Mouse (Mus musculus) layer of hippocampus, adult 8-10 months (tissue): ENCODE measurements at regions not wholly inside any gene's neighbourhood (a gene's known extent, or its start where the extent isn't known, plus 50 kb on each side); places are given as distances from the start of the nearest gene placed in this dataset.
"Not testable (repeated sequence)": the region's sequence is repeated elsewhere in the genome, so short reads cannot be mapped to it uniquely, and the experiment has no call there.

Source experiments
- DNase-seq, 2 experiments: peaks; one replicate each; pipeline ENCODE4 v3.0.0; 2022; ENCODE audit warnings: low spot score in 2 of 2

DNA sequence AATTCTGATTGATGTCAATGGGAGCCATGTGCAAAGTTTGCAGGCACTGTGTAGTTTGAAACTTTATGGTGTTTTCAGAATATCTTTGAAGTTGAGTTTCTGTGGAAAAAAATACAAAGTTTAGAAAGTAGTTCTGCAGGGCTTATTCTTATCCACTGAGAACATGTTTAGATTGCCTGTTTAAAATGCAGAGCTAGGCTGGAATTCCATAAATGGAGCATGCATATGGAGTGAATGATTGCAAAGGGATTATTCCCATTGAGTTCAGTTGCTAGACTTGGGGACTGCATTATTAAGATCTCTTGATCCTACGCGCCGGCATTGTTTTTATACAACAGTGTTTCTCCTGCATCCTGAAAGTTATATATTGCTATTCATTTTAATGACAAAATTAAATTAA, 397.8 kb upstream of the Gm21833 start:
- DNase-seq = no peak

DNA sequence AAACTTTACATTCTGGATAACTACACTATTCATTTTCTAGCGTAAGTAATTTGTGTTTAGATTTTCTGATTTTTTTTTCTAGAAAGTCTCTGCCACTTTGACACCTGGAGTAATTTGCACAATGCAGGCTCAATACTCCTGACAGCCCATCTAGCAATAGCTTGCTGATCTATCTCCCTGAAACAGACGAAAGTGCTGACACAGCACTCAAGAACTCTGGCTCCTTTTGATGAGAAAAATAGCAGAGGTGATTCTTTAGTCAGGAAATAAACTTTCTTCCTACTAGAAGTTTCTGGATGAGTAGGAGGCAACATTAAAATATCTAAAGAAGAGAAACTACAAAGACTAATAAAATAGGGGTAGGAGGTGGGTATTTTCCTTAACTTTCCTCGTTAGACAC, 397.1 kb upstream of the Gm21833 start:
- DNase-seq = no peak

DNA sequence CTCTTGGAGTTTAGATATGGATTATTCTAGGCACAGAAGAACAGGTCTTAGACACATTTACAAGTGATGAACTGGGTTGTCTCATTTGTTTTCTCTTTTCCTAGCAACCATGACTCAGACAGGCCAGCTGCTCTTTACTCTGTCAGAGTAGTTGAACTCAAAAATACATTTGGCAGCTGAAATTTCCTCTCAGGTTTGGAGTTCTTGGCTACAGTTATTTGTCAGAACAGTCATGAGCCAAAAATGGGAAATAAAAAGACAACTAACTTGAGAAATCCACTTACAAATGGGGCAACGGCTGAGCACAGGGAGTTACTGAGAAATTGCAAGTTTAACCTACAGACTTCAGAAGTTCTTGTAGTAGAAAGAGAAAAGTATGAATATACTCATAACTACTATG, 396.4 kb upstream of the Gm21833 start:
- peak; percentile 39 to 44 for DNase-seq

DNA sequence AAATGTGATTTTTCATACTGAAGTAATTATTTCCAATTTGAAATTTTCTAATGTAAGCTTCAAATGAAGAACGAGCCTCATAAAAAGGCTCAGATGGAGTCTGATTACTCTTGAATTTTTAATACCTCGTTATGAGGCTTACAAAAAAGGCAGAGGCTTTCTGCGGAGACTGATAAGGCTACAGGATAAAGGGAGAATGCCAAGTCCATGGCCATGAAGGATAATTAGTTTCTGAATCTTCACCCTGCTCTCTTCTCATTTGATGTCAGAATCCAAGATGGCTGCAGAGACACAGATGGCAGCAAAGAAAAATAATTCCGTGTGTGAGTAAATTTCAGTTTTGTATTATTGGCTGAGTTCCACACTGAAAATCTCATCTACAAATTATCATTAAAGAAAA, 367.3 kb upstream of the Gm21833 start:
- DNase-seq = no peak

DNA sequence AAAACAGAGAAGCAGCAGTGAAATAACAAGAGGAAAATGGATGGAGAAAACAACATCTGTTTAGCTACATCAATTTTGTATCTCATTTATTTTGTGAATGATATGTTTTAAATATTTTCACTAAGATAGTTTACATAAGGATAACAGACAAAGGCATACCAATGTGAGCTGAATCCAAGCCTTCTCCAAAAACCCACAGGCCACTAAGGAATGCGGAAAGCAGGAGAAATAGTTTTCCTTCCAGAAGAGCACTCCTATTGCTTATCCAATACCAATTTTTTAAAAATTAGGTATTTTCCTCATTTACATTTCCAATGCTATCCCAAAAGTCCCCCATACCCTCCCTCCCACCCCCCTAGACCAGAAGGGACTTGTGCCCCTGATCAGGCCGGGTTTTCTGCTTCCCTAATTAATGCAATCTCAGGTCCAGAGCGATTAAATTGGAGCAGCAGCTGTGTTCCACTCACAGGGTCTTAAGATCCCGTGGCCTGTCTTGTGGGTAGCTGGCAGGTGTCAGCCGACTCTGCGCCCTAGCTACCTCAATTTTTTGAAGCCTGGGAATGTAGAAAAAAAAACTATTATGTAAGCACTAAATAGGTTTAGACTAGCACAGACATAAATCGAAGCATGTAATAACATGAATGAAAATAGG, 357.3 kb upstream of the Gm21833 start:
- DNase-seq = no peak

DNA sequence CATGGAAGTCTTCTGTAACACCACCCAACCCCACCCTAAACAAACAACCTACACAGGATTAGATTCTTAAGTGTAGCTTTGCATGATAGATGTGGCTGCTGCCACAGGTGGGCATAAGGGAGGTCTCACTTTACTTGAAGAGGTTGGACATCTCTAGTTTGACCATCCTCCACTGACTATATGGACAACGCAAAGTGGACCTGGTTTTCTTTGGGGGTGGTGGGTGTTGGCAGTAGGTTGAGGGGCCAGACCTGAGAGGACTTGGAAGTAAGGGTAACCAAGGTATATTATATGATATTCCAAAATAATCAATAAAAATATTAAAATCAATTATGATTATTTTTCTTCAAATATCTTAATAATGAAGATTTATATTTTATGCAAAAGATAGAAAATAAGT, 307.8 kb upstream of the Gm21833 start:
- DNase-seq = no peak

DNA sequence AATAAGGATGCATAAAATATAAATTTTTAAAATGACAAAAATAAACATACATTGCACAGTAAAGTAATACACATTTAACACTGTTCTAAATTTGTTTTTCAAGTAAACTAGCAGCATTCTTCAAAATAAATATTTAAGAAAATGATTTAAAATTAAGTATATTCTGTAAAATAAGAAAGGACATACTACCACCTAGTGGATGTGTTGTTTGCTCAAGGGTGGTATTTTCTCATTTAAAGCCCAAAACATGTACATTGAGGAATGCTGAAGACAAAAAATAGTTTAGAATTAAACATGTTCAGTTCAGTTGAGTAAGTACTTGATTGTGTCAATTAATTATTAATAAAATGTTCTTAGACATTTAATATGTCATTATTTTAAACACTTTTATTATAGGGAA, 306.6 kb upstream of the Gm21833 start:
- no peak for DNase-seq

DNA sequence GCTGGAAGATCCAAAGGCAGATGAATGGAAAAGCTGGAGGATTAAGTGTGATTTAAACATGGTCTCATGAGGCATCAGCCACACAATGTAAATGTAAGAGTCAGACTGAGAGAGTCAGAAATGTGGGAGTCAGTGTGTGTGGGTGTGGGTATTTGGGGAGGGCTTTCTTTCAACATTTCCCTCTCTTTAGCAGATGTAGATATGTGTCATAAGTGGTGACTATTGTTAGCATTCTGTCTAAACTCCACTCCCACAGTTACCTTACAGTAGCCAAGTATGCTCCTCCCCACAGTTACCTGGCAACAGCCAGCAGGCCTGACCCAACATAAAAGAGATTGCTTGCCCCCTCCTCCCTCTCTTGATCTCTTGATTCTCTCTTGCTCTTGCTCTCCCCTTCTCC, 263.8 kb upstream of the Gm21833 start:
- DNase-seq = peak in 1 of 2 experiments; percentile 4

DNA sequence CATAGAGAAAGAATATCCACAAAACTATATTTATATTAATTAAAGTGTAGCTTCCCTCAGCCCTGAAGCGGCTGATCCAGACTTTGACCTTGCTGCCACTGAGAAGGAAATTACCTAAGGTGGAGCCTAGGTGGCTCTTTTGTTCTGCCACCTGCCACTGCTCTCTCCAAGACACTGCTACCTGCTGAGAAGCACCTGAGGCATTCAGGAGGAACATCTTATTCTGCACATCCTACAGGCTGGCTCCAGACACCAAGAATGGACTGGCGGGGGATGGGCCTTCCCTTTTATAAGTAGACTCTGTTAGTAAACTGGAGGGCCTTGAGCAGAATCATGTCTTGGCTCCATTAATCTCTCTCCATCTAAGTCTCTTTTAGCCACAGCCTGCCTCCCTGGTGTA, 231.7 kb upstream of the Gm21833 start:
- not testable (repeated sequence) for DNase-seq

DNA sequence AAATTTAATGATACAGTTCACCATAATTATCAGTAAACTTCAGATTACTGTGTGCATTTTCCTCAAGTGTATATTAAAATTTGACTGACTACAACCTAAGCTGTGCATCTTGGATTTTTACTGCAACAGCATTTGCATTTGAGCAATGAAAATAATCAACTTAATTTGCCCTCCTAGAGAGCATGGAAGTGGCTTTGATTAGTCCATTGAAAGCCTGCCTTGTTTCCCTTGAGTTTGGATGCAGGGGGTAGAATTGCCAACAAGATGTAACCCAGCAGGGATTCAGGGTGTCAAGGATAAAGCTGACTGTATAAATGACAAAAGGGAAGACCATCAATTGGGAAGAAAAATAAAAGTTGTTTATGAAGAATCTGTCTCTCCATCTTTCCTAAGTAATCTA, 226.1 kb upstream of the Gm21833 start:
- no peak for DNase-seq
